In genomic region chr17:15679966-15680630, GRCm38 (mm10) we compare ENCODE assay signal across 15 mouse cellular contexts. TPM values are rescaled to one million over a fixed set of nuclear protein-coding genes. Genes with fewer than 3 reads are reported as not detected.
DNase-seq lines count a peak whose midpoint lies in the region.
"Had no signal": no experiment of that assay in that cellular context is flagged by ENCODE, and none has a peak within 500 bp of the region (broad histone marks: within the 10 kb centered on the region; RNA-seq: fewer than 3 reads in every experiment).

No protein-coding gene starts in this region.

- peak; percentile 30 for DNase-seq in thymus, postnatal 14 days
- no peak for DNase-seq in thymus, postnatal 10 days (ENCODE audit: low spot score in 2 of 2)
- DNase-seq in ES-CJ7 (ENCODE audit: low read depth, low spot score) (peak; percentile 45), R1 (ENCODE audit: low read depth, low spot score) (peak; percentile 74)
- no peak for DNase-seq in layer of hippocampus, postnatal 14 days (ENCODE audit: low spot score in 2 of 2)
- DNase-seq in cerebellum, postnatal 4 days (ENCODE audit: low spot score in 2 of 2): no peak
- DNase-seq: adrenal gland, adult 8-10 months; adrenal gland, postnatal 25 days; cerebellum, adult 11-12 months; cerebellum, adult 8-10 months; cerebellum, postnatal 10 days; cerebellum, postnatal 36 days; gastrocnemius, postnatal 10 days; heart, adult 11 months; heart, postnatal 36 days had no signal

RNA-seq across cellular contexts. Expression of gene Chd1, which starts 24.7 kb away (rescaled TPM):
- 10 to 100 TPM; 18.7 to 23.6 TPM for total RNA-seq in layer of hippocampus, postnatal 14 days (2021)

Comparison
In these comparisons a context has a peak if more than half of its experiments do, and no peak if none do; other contexts are left out.
1. DNase-seq: peak in thymus, postnatal 14 days (single experiment), ES-CJ7 (single experiment) and R1 (single experiment); none in thymus, postnatal 10 days (0 of 2), layer of hippocampus, postnatal 14 days (0 of 2) and cerebellum, postnatal 4 days (0 of 2).